Mouse (Mus musculus) limb, embryonic 14.5 days (tissue): ENCODE measurements around the gene Nepn. TPM values are rescaled to one million over a fixed set of nuclear protein-coding genes. Genes with fewer than 3 reads are reported as not detected.
A peak's percentile ranks its signal among the peaks of the same experiment; 100 is the strongest.

Source experiments
- ATAC-seq: fragments of 200-750 bp; cut with Nextera tagmentation; 2 replicates; pipeline ENCODE4 v1.8.0; 2017; ENCODE audit warnings: low read depth, moderate number of reproducible peaks, moderate TSS enrichment; ENCODE audit not compliant: low FRiP score
- DNase-seq: peaks from one replicate; pipeline ENCODE4 v3.0.0-alpha.2; 2015; ENCODE audit warnings: low spot score
- H3K27ac ChIP-seq: fragments of 300-500 bp; sonication (generic); replicated peaks from 2 replicates; pipeline ENCODE4 v1.5.1; 2014; ENCODE audit warnings: low read depth, mild to moderate bottlenecking, low read length, moderate library complexity, mixed read lengths
- H3K27me3 ChIP-seq: fragments of 300-500 bp; sonication (generic); 2 replicates; pipeline ENCODE4 v1.6.1; 2014; ENCODE audit warnings: low read length, mixed read lengths; ENCODE audit not compliant: control insufficient read depth, insufficient read depth
- H3K36me3 ChIP-seq: fragments of 300-500 bp; sonication (generic); 2 replicates; pipeline ENCODE4 v1.6.1; 2014; ENCODE audit warnings: mild to moderate bottlenecking, low read length, moderate library complexity, mixed read lengths; ENCODE audit not compliant: control insufficient read depth, insufficient read depth
- H3K4me1 ChIP-seq: fragments of 300-500 bp; sonication (generic); 2 replicates; pipeline ENCODE4 v1.6.1; 2014; ENCODE audit warnings: antibody characterized with exemption, low read length, mixed read lengths; ENCODE audit not compliant: control insufficient read depth, insufficient read depth
- H3K4me2 ChIP-seq: fragments of 300-500 bp; sonication (generic); replicated peaks from 2 replicates; pipeline ENCODE4 v1.6.1; 2014; ENCODE audit warnings: low read depth, mild to moderate bottlenecking, low read length, moderate library complexity; ENCODE audit not compliant: severe bottlenecking
- H3K4me3 ChIP-seq: fragments of 300-500 bp; sonication (generic); replicated peaks from 2 replicates; pipeline ENCODE4 v1.5.1; 2014; ENCODE audit warnings: low read length
- H3K9ac ChIP-seq: fragments of 300-500 bp; sonication (generic); 2 replicates; pipeline ENCODE4 v1.6.1; 2014; ENCODE audit warnings: mild to moderate bottlenecking, low read depth, low read length, moderate library complexity; ENCODE audit not compliant: severe bottlenecking
- H3K9me3 ChIP-seq: fragments of 300-500 bp; sonication (generic); 2 replicates; pipeline ENCODE4 v1.6.1; 2016; ENCODE audit warnings: low read length; ENCODE audit not compliant: control insufficient read depth
- POLR2A ChIP-seq: fragments of 200-500 bp; IDR thresholded peaks from 2 replicates; pipeline ENCODE4 v1.8.0; 2012; ENCODE audit warnings: inconsistent platforms, mild to moderate bottlenecking, moderate library complexity, borderline replicate concordance; ENCODE audit not compliant: insufficient read depth, insufficient read length; ENCODE audit errors: extremely low read depth
- WGBS: fragments of 180-500 bp; shearing (Covaris S2); extraction: QIAGEN DNeasy Blood & Tissue Kit; methylation state at CpG from one replicate; pipeline ENCODE4 v1.1.7; 2014; 5-methylcytosine and 5-hydroxymethylcytosine counted together
- polyA plus RNA-seq, 2 experiments: library from polyadenylated mRNA; depleted of rRNA in 1 of 2; stranded (reverse) in 1 of 2; unstranded in 1 of 2; fragments of >200 nt; fragmentation: Nextera tagmentation in 1 of 2; extraction: Ambion mirVana in 1 of 2; gene quantifications; 2 replicates each; pipeline versions ENCODE4 v1.2.1 to v1.2.3; 2012 to 2014

Nepn gene
- polyA plus RNA-seq, 2 experiments = 0.06 TPM; not detected in 1

- WGBS = 5% methylated on average over 35 of the region's 39 CpGs
These were observed 29.5 kb downstream of the Nepn start for GRCm38 (mm10) chr10:52417998-52418860.

DNA sequence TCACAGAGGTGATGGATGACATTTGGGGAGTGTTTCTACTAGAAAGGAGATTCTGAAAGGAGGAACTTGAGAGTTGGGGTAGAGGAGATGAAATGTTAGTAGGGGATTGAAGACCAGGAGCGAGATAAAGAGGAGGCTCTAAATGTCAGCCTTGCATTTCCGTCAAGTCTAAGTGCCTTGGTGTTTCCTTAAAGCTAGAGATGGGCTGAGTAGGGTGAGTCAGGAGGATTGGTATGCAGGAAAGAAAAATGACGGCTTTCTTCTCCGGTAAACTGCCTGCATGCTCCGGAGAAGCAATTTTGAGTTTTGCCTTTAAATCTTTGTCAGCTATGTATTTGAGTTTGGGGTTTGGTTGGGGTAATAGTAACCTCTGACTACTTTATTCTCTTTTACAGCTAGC, 30.2 kb downstream of the Nepn start:
- DNase-seq = no peak
- peak overlapping the region; percentile 95 for H3K4me3 ChIP-seq
- peaks cover 16% of the 10 kb centered on the region for H3K4me1 ChIP-seq
- peaks cover 4% of the 10 kb centered on the region; the same call in 1 of the 2 replicates for H3K36me3 ChIP-seq
- 68% methylated on average over 5 of the region's 5 CpGs for WGBS
- TF ChIP-seq POLR2A = no peak
- H3K9ac ChIP-seq = peak overlapping the region; percentile 91; the same call in 1 of the 2 replicates
- no peak for ATAC-seq
- no peaks in the 10 kb centered on the region for H3K9me3 ChIP-seq
- no peaks in the 10 kb centered on the region for H3K27me3 ChIP-seq
- H3K27ac ChIP-seq = no peak overlapping the region
- H3K4me2 ChIP-seq = peak overlapping the region; percentile 61

More at GRCm38 (mm10) chr10:52417998-52418860, 29.5 kb downstream of the Nepn start:
- peak; percentile 13 for DNase-seq
- Histone ChIP-seq H3K27ac (peak overlapping the region; percentile 91), H3K4me3 (peak overlapping the region; percentile 95), H3K9ac (peak overlapping the region; percentile 91), H3K36me3 (peaks cover 4% of the 10 kb centered on the region; the same call in 1 of the 2 replicates), H3K27me3 (no peaks in the 10 kb centered on the region), H3K4me1 (peaks cover 16% of the 10 kb centered on the region), H3K4me2 (peak overlapping the region; percentile 61), H3K9me3 (no peaks in the 10 kb centered on the region)
- ATAC-seq = peak; percentile 12
- no peak for TF ChIP-seq POLR2A

DNA sequence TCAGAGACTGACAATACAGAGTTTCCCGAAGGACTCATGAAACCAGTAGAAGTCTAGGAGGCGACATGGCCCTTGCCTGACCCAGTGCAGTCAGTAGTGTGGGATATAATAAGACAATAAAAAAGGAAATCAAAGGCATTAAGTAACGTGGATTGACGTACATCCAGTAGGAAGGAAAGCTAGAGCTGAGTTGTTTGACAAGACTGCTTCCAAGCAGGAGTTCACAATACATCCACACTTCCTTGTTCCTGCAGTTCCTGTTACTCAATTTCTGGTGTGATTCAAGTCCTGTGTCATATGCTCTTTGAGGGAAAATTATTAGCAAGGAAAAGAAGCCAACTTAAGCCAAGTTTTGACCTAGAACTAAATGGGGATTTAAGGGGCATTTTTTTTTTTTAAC, 30.6 kb downstream of the Nepn start:
- WGBS = 71% methylated on average over 4 of the region's 4 CpGs
- TF ChIP-seq POLR2A = no peak
- no peak for DNase-seq
- Histone ChIP-seq H3K27ac (no peak overlapping the region), H3K9ac (no peak overlapping the region), H3K27me3 (no peaks in the 10 kb centered on the region), H3K36me3 (peaks cover 4% of the 10 kb centered on the region; the same call in 1 of the 2 replicates), H3K4me3 (peak overlapping the region; percentile 95), H3K4me1 (peaks cover 16% of the 10 kb centered on the region), H3K9me3 (no peaks in the 10 kb centered on the region), H3K4me2 (peak overlapping the region; percentile 61)
- no peak for ATAC-seq

GRCm38 (mm10) chr10:52420526-52420925, 31.8 kb downstream of the Nepn start:
- Histone ChIP-seq H3K36me3 (peaks cover 4% of the 10 kb centered on the region; the same call in 1 of the 2 replicates), H3K9ac (no peak overlapping the region), H3K27ac (no peak overlapping the region), H3K4me3 (no peak overlapping the region), H3K4me1 (peaks cover 16% of the 10 kb centered on the region), H3K27me3 (no peaks in the 10 kb centered on the region), H3K4me2 (no peak overlapping the region), H3K9me3 (no peaks in the 10 kb centered on the region)
- no peak for TF ChIP-seq POLR2A
- ATAC-seq (no peak), DNase-seq (no peak)
- 90% methylated on average over 1 of the region's 1 CpGs for WGBS

- H3K27me3 ChIP-seq = no peaks in the 10 kb centered on the region
- no peaks in the 10 kb centered on the region for H3K9me3 ChIP-seq
- no peak overlapping the region for H3K4me2 ChIP-seq
- ATAC-seq = no peak
- H3K36me3 ChIP-seq = peaks cover 4% of the 10 kb centered on the region; the same call in 1 of the 2 replicates
- no peak overlapping the region for H3K9ac ChIP-seq
- DNase-seq = no peak
- 92% methylated on average over 6 of the region's 6 CpGs for WGBS
- peaks cover 13% of the 10 kb centered on the region for H3K4me1 ChIP-seq
- no peak overlapping the region for H3K27ac ChIP-seq
- H3K4me3 ChIP-seq = no peak overlapping the region
- no peak for TF ChIP-seq POLR2A
These were observed 32.9 kb downstream of the Nepn start for GRCm38 (mm10) chr10:52421716-52422115.
